Mouse (Mus musculus): ENCODE results near the gene Stx1b. TPM values are rescaled to one million over a fixed set of nuclear protein-coding genes. Genes with fewer than 3 reads are reported as not detected.
"Not testable (repeated sequence)": the region's sequence is repeated elsewhere in the genome, so short reads cannot be mapped to it uniquely, and the experiment has no call there.

Stx1b gene
- total RNA-seq (2021): 100 to 1,000 TPM; 431 to 441 TPM

GRCm38 (mm10) chr7:127824176-127824871 is at the start of gene Stx1b, which contains the start of gene Stx4a:
TSS of gene Stx1b (minus strand) at chr7:127824549.
TSS of gene Stx4a (plus strand) at chr7:127824294.
- intact Hi-C loops (cut with DNase I): loop anchor here (1.0 kb wide), 1 partner anchor 17 kb away; no protein-coding TSS in a partner anchor
- DNase-seq (ENCODE audit: low spot score in 2 of 2): peak; percentile 57 to 79

GRCm38 (mm10) chr7:127870136-127870821 is 45.9 kb upstream of the Stx1b start:
- DNase-seq (ENCODE audit: low spot score in 2 of 2): no peak
- intact Hi-C loops (cut with DNase I): no loop called here

GRCm38 (mm10) chr7:127869149-127869810 is 44.9 kb upstream of the Stx1b start:
- intact Hi-C loops (cut with DNase I): no loop called here
- DNase-seq (ENCODE audit: low spot score in 2 of 2): peak; percentile 22 to 27

GRCm38 (mm10) chr7:127867641-127868040 is 43.3 kb upstream of the Stx1b start:
- DNase-seq (ENCODE audit: low spot score in 2 of 2): no peak
- intact Hi-C loops (cut with DNase I): no loop called here

- DNase-seq (ENCODE audit: low spot score in 2 of 2): no peak
- intact Hi-C loops (cut with DNase I): no loop called here
These were observed 42.1 kb upstream of the Stx1b start for GRCm38 (mm10) chr7:127866434-127866833.

GRCm38 (mm10) chr7:127858258-127858657 is 33.9 kb upstream of the Stx1b start:
- DNase-seq (ENCODE audit: low spot score in 2 of 2): no peak
- intact Hi-C loops (cut with DNase I): no loop called here

- intact Hi-C loops (cut with DNase I): no loop called here
These were observed 26.6 kb upstream of the Stx1b start for GRCm38 (mm10) chr7:127850906-127851305.

GRCm38 (mm10) chr7:127849973-127850875 is 25.9 kb upstream of the Stx1b start:
- DNase-seq (ENCODE audit: low spot score in 2 of 2): no peak
- intact Hi-C loops (cut with DNase I): no loop called here

More at GRCm38 (mm10) chr7:127850906-127851305, 26.6 kb upstream of the Stx1b start:
- no peak for DNase-seq (ENCODE audit: low spot score in 2 of 2)

- intact Hi-C loops (cut with DNase I): no loop called here
- peak; percentile 75 to 81 for DNase-seq (ENCODE audit: low spot score in 2 of 2)
These were observed 17.8 kb upstream of the Stx1b start for GRCm38 (mm10) chr7:127842001-127842718.

GRCm38 (mm10) chr7:127841340-127842000 is 17.1 kb upstream of the Stx1b start:
- intact Hi-C loops (cut with DNase I): loop anchor here (1.0 kb wide), 3 partner anchors 17 to 34 kb away; partner anchors contain the start of genes Stx1b and Stx4a
- DNase-seq (ENCODE audit: low spot score in 2 of 2): peak; percentile 96 to 98

- peak; percentile 83 to 84 for DNase-seq (ENCODE audit: low spot score in 2 of 2)
- intact Hi-C loops (cut with DNase I): loop anchor here (1.0 kb wide), 3 partner anchors 17 to 34 kb away; partner anchors contain the start of genes Stx1b and Stx4a
These were observed 16.5 kb upstream of the Stx1b start for GRCm38 (mm10) chr7:127840886-127841285.

GRCm38 (mm10) chr7:127840031-127840430 is 15.7 kb upstream of the Stx1b start:
- intact Hi-C loops (cut with DNase I); DNase-seq (ENCODE audit: low spot score in 2 of 2): not testable (repeated sequence)

- intact Hi-C loops (cut with DNase I): not testable (repeated sequence)
These were observed 13.5 kb upstream of the Stx1b start for GRCm38 (mm10) chr7:127837878-127838277.

GRCm38 (mm10) chr7:127837473-127837872 is 13.1 kb upstream of the Stx1b start:
- DNase-seq (ENCODE audit: low spot score in 2 of 2): no peak
- intact Hi-C loops (cut with DNase I): no loop called here

More at GRCm38 (mm10) chr7:127837878-127838277, 13.5 kb upstream of the Stx1b start:
- DNase-seq (ENCODE audit: low spot score in 2 of 2): not testable (repeated sequence)

GRCm38 (mm10) chr7:127835550-127835949 is 11.2 kb upstream of the Stx1b start:
- no peak for DNase-seq (ENCODE audit: low spot score in 2 of 2)
- intact Hi-C loops (cut with DNase I): no loop called here

GRCm38 (mm10) chr7:127823236-127824171 is 845 bp downstream of the Stx1b start:
- peak in 1 of 2 experiments; percentile 46 for DNase-seq (ENCODE audit: low spot score in 2 of 2)
- intact Hi-C loops (cut with DNase I): loop anchor here (1.0 kb wide), 1 partner anchor 18 kb away; no protein-coding TSS in a partner anchor

- no peak for DNase-seq (ENCODE audit: low spot score in 2 of 2)
- intact Hi-C loops (cut with DNase I): no loop called here
These were observed 1.9 kb downstream of the Stx1b start for GRCm38 (mm10) chr7:127822494-127822893.

Measured in left cerebral cortex, postnatal 36 days (tissue).